Mouse (Mus musculus): ENCODE measurements at regions not wholly inside any gene's neighbourhood (a gene's known extent, or its start where the extent isn't known, plus 50 kb on each side); places are given as distances from the start of the nearest gene placed in this dataset.
A peak's percentile ranks its signal among the peaks of the same experiment; 100 is the strongest.

DNA sequence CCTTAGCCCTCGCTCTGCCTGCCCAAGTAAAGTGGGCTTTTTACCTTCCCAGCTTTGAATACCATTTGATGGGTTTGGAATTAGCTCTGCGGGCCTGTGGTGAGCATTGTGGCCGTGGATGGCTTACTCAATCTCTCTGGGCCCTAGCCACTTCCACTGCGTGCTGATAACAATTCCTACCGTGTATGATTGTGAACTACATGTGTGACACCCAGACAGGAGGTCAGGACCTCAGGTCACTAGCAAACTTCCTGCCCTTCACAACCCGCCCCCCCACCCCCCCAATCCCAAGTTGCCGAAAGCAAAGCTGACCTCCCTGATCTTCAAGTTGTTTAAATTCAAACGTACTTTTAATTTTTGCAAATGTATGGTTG is 231.9 kb downstream of the 4933412E24Rik start:
- Histone ChIP-seq H3K9me3 (peaks cover 10% of the 10 kb centered on the region), H3K4me3 (no peak overlapping the region), H3K9ac (peak overlapping the region; percentile 58; the same call in 1 of the 2 replicates), H3K27ac (replicated peaks) (0 out of 2 replicates have a peak overlapping the region, but pooled peaks have one; percentile 38), H3K36me3 (no peaks in the 10 kb centered on the region), H3K27me3 (replicated peaks) (peaks cover 6% of the 10 kb centered on the region; the same call in 1 of the 2 replicates), H3K4me2 (peak overlapping the region; percentile 58; the same call in 1 of the 2 replicates), H3K4me1 (peaks cover 20% of the 10 kb centered on the region)
- 47% methylated on average over 8 of the region's 8 CpGs for WGBS
- no peak for ATAC-seq (ENCODE audit: extremely low read depth, insufficient number of reproducible peaks, low FRiP score, low TSS enrichment)

DNA sequence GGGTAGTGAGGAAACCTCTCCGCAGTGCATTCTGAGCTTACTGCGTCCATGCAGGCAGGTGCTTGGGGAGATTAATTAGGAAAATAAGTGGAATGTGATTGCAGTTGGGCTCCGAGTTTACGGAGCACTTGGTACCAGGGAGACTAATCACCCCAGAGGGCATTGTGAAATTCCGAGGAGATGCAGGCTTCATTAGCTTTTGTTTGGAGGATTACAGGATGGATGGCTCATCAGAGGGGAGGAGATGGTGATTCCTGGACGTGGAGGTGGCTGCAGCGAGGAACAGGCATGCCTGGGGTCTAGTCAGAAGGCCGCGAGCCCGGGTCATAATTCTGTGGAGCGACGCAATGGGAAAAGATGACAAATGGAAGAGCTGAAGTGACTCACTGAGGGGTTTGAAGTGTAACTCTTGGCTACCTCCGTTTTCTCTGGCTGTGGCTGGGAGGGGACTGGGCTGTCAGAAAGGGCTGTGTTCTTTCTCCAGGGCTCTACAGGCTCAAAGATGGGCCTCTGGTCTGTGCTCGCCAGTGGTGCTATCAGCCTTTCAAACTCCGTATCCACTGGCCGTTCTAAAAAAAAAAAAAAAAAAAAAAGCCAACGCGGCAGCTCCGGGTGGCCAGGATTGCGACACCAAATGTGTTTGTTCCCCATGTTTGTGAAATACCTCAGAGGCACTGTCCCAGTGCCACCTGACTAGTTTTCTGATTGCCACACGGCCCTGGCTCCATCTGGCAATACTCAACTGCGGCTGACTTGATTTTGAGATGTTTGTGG is 232.4 kb downstream of the 4933412E24Rik start:
- peaks cover 10% of the 10 kb centered on the region for H3K9me3 ChIP-seq
- peak overlapping the region; percentile 13; the same call in 1 of the 2 replicates for H3K4me3 ChIP-seq
- H3K36me3 ChIP-seq: no peaks in the 10 kb centered on the region
- peaks cover 6% of the 10 kb centered on the region; the same call in 1 of the 2 replicates for H3K27me3 ChIP-seq (replicated peaks)
- H3K4me2 ChIP-seq: peak overlapping the region; percentile 58
- H3K9ac ChIP-seq: peak overlapping the region; percentile 58
- no peak for ATAC-seq (ENCODE audit: extremely low read depth, insufficient number of reproducible peaks, low FRiP score, low TSS enrichment)
- H3K27ac ChIP-seq (replicated peaks): peak overlapping the region; percentile 38
- peaks cover 20% of the 10 kb centered on the region for H3K4me1 ChIP-seq
- WGBS: 13% methylated on average over 22 of the region's 22 CpGs

DNA sequence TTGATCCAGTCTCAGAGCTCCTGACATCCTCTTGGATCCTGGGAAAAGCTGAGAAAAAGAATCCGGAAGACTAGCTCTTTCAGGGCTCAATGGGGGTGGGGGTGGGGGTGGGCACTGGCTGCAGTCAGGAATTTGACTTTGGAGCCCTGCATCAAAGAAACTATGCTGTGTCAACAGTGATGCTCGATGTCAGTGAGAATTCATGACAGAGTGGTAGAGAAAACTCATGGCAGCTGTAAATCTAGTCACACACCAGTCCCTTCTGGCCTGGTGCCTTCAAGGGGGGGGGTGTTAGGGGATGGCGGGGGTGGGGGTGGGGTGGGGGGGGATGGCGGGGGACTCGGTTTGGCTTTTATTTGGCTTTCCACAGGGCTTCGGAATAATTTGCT is 233.0 kb downstream of the 4933412E24Rik start:
- H3K9ac ChIP-seq: no peak overlapping the region
- no peaks in the 10 kb centered on the region for H3K36me3 ChIP-seq
- H3K27me3 ChIP-seq (replicated peaks): peaks cover 6% of the 10 kb centered on the region; the same call in 1 of the 2 replicates
- no peak overlapping the region for H3K4me3 ChIP-seq
- peaks cover 20% of the 10 kb centered on the region for H3K4me1 ChIP-seq
- peak overlapping the region; percentile 58 for H3K4me2 ChIP-seq
- WGBS: 9% methylated on average over 6 of the region's 6 CpGs
- ATAC-seq (ENCODE audit: extremely low read depth, insufficient number of reproducible peaks, low FRiP score, low TSS enrichment): no peak; the same call in 1 of the 2 replicates
- no peak overlapping the region for H3K27ac ChIP-seq (replicated peaks)
- H3K9me3 ChIP-seq: peaks cover 6% of the 10 kb centered on the region

DNA sequence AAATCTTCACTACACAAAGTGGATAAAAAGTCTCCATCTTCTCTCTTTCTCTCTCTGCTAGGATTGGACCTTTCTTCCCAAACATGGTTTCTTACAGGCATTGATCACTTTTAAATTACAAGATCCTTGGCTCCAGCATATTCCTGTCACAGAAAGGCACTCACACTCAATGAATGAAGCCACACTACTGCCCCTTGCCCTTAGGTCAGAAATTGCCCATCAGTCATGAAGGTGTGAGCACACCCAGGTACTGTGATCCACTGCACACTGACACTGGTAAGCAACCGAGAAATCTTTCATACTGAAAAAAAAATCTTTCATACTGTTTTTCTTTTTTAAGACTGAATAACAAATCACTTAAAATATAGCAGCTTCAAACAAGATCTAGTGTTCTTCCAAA is 235.9 kb downstream of the 4933412E24Rik start:
- ATAC-seq (ENCODE audit: extremely low read depth, insufficient number of reproducible peaks, low FRiP score, low TSS enrichment): no peak
- Histone ChIP-seq H3K27me3 (replicated peaks) (peaks cover 6% of the 10 kb centered on the region; the same call in 1 of the 2 replicates), H3K4me1 (peaks cover 34% of the 10 kb centered on the region), H3K4me2 (no peak overlapping the region), H3K9me3 (no peaks in the 10 kb centered on the region), H3K27ac (replicated peaks) (no peak overlapping the region), H3K9ac (no peak overlapping the region), H3K36me3 (no peaks in the 10 kb centered on the region), H3K4me3 (no peak overlapping the region)
- WGBS: 80% methylated on average over 1 of the region's 1 CpGs

DNA sequence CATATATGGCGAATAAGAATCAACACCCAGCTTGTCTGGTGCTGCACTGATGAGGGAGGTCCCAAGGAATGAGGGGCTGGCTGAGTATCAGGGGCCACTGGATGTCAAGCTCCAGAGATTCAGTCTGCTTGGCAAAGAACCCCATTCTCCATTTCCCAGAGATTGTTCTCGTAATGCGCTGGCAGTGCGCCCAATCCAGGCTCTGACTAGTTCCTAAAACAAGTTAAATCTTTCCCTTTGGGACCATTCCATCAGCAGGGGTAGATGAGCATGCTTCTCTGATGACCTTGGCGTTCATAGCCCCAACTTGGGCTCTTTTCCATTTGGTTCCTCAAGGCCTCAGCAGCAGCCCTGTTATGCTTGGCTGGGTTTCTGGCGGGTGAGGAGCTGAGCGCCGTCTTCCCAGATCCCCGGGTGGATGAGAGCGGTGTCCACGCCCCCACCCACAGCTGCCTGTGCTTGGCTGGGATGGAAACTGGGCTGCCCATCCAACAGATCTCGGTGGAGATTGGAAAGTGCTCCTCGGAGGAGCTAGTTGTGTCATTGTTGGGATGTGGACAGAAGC is 239.0 kb downstream of the 4933412E24Rik start:
- 66% methylated on average over 13 of the region's 13 CpGs for WGBS
- H3K27me3 ChIP-seq (replicated peaks): 0 out of 2 replicates have a peak, but pooled peaks cover 3% of the 10 kb centered on the region
- H3K4me1 ChIP-seq: peaks cover 17% of the 10 kb centered on the region
- ATAC-seq (ENCODE audit: extremely low read depth, insufficient number of reproducible peaks, low FRiP score, low TSS enrichment): no peak
- H3K4me3 ChIP-seq: no peak overlapping the region
- no peaks in the 10 kb centered on the region for H3K36me3 ChIP-seq
- H3K9ac ChIP-seq: no peak overlapping the region
- no peaks in the 10 kb centered on the region for H3K9me3 ChIP-seq
- peak overlapping the region; percentile 55 for H3K27ac ChIP-seq (replicated peaks)
- H3K4me2 ChIP-seq: no peak overlapping the region

DNA sequence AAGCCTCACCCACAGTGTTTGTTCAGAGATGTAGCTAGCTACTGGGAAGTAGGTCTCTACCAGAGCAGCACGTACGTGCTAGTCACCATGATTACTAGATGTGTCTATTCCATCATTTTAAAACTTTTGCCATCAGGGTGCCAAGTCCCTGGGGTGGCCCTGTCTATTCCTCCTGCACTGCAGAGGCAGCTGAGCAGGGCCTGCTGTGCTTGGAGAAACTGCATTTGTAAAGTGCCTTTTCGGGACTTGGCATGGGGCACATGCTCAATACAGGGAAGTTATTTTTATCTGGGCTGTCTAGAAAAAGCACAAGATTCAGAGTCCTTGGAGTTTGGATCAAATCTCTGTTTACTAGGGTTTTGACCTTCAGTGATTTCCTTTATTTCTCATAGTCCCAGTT is 240.6 kb downstream of the 4933412E24Rik start:
- H3K9me3 ChIP-seq: peaks cover 5% of the 10 kb centered on the region
- no peak for ATAC-seq (ENCODE audit: extremely low read depth, insufficient number of reproducible peaks, low FRiP score, low TSS enrichment)
- no peak overlapping the region for H3K9ac ChIP-seq
- no peaks in the 10 kb centered on the region for H3K27me3 ChIP-seq (replicated peaks)
- H3K27ac ChIP-seq (replicated peaks): no peak overlapping the region
- H3K4me3 ChIP-seq: no peak overlapping the region
- WGBS: 69% methylated on average over 3 of the region's 3 CpGs
- no peak overlapping the region for H3K4me2 ChIP-seq
- peaks cover 17% of the 10 kb centered on the region for H3K4me1 ChIP-seq
- H3K36me3 ChIP-seq: no peaks in the 10 kb centered on the region

DNA sequence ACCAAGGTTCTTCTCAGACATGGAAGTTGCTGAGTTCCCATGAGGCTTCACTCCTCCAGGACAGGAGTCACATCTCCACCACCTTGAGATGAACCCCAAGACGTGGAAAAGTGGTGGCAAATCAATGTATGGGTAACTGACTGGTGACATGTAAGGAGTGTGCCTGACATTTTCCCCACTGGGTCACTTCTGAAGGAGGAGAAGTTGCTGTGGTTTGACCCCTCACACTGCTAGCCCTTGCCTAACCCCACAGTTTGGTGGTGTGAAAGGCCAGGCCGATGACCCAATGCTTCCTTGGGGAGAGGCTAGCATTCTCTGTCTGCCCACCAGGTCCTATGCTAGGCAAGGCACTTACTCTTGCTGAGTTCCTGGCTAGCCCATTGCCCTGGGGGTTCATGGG is 242.4 kb downstream of the 4933412E24Rik start:
- Histone ChIP-seq H3K4me3 (no peak overlapping the region), H3K27ac (replicated peaks) (no peak overlapping the region), H3K36me3 (no peaks in the 10 kb centered on the region), H3K4me2 (no peak overlapping the region), H3K9ac (no peak overlapping the region), H3K4me1 (peaks cover 17% of the 10 kb centered on the region), H3K9me3 (peaks cover 15% of the 10 kb centered on the region), H3K27me3 (replicated peaks) (no peaks in the 10 kb centered on the region)
- no peak for ATAC-seq (ENCODE audit: extremely low read depth, insufficient number of reproducible peaks, low FRiP score, low TSS enrichment)
- WGBS: 61% methylated on average over 2 of the region's 2 CpGs

DNA sequence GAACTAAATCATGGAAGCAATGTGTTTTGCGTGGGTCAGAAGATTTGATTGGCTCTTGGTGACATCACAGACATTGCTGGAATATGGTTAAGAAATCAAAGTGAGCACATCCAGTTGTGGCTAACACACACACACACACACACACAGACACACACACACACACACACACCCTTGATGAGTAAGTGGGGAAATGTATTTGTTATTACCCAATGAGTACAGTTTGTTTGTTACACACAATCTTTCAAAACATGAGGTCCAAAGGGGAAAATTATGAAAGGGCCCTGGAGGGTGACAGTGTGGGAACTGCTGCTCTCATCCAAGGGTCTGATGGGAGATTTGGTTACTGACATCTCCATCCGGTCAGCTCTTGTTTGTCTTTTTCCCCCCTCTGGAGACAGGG is 243.8 kb downstream of the 4933412E24Rik start:
- ATAC-seq (ENCODE audit: extremely low read depth, insufficient number of reproducible peaks, low FRiP score, low TSS enrichment): no peak
- Histone ChIP-seq H3K4me3 (no peak overlapping the region), H3K27me3 (replicated peaks) (no peaks in the 10 kb centered on the region), H3K36me3 (no peaks in the 10 kb centered on the region), H3K9ac (no peak overlapping the region), H3K4me2 (no peak overlapping the region), H3K9me3 (peaks cover 15% of the 10 kb centered on the region), H3K27ac (replicated peaks) (no peak overlapping the region), H3K4me1 (peaks cover 17% of the 10 kb centered on the region)
- WGBS: 81% methylated on average over 2 of the region's 2 CpGs

DNA sequence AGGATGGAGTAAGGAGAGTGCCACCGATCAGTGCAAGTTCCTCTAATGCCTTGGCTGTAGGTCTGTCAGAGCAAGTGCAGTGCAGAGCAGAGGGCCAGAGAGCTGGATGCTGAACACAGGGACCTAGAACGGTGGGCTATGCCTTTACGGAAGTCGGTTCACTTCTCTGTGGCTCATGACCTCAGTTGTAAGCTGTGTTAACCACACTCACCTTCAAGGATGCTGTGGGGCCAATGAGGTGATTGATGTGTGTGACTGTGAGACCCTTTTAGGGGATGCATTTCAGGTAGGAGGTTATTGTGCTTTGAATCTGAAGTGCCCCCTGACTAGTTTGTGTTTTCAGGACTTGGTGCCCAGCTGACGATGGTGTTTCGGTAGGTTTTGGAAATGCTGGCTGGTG is 254.4 kb downstream of the 4933412E24Rik start:
- H3K4me3 ChIP-seq: no peak overlapping the region
- no peaks in the 10 kb centered on the region for H3K9me3 ChIP-seq
- H3K4me1 ChIP-seq: peaks cover 24% of the 10 kb centered on the region
- H3K27ac ChIP-seq (replicated peaks): no peak overlapping the region
- no peak overlapping the region for H3K4me2 ChIP-seq
- no peak overlapping the region for H3K9ac ChIP-seq
- H3K27me3 ChIP-seq (replicated peaks): no peaks in the 10 kb centered on the region
- no peaks in the 10 kb centered on the region for H3K36me3 ChIP-seq
- WGBS: 87% methylated on average over 6 of the region's 6 CpGs
- ATAC-seq (ENCODE audit: extremely low read depth, insufficient number of reproducible peaks, low FRiP score, low TSS enrichment): no peak

DNA sequence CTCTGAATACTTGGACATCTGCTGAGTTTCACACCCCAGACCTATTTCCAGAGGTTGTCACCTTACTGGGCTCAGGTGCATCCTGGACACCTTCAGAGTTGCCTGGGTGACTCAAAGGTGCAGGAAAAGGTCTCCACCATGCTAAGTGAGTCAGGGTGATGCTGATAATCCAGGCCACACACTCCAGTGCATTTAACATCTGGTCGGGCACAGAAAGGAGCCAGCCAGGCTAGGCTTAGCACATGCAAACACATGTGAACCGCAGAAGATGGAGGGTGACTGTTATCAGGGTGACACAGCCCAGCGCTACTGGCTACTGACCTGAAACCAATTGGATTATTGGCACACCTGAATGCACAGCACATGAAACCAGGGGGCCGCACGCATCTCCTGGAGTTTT is 255.9 kb downstream of the 4933412E24Rik start:
- Histone ChIP-seq H3K9ac (peak overlapping the region; percentile 63), H3K9me3 (no peaks in the 10 kb centered on the region), H3K4me2 (peak overlapping the region; percentile 55), H3K4me1 (peaks cover 33% of the 10 kb centered on the region), H3K27ac (replicated peaks) (peak overlapping the region; percentile 84), H3K4me3 (no peak overlapping the region), H3K36me3 (no peaks in the 10 kb centered on the region), H3K27me3 (replicated peaks) (no peaks in the 10 kb centered on the region)
- WGBS: 84% methylated on average over 5 of the region's 5 CpGs
- ATAC-seq (ENCODE audit: extremely low read depth, insufficient number of reproducible peaks, low FRiP score, low TSS enrichment): no peak

DNA sequence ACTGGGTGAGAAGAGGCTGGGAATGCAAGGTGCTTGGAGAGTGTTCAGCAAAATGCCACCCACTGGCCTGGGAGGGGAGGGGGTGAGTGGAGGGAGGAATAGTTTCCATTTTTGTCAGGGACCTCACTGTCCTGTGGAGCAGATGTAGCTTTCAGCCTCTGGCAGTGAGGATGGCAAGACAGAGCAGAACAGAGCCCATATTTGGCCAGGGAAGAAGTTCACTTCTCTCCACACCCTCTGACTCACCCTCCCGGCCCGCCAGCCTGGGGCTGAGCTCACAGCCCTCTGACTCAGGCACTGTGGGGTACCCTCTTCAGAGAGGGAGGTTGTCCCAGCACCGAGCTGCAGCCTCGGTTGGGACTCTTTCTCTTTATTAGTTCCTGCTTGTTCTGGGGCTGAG is 256.8 kb downstream of the 4933412E24Rik start:
- peak overlapping the region; percentile 63 for H3K9ac ChIP-seq

More for the DNA sequence above, 256.8 kb downstream of the 4933412E24Rik start:
- no peaks in the 10 kb centered on the region for H3K27me3 ChIP-seq (replicated peaks)
- WGBS: 6% methylated on average over 4 of the region's 4 CpGs
- H3K4me1 ChIP-seq: peaks cover 40% of the 10 kb centered on the region
- peak overlapping the region; percentile 55 for H3K4me2 ChIP-seq
- no peaks in the 10 kb centered on the region for H3K9me3 ChIP-seq
- peak; percentile 44; the same call in 1 of the 2 replicates for ATAC-seq (ENCODE audit: extremely low read depth, insufficient number of reproducible peaks, low FRiP score, low TSS enrichment)
- peak overlapping the region; percentile 84 for H3K27ac ChIP-seq (replicated peaks)
- H3K36me3 ChIP-seq: no peaks in the 10 kb centered on the region
- peak overlapping the region; percentile 22 for H3K4me3 ChIP-seq
